Mouse (Mus musculus): ENCODE data around the gene Usp54. TPM values are rescaled to one million over a fixed set of nuclear protein-coding genes. Genes with fewer than 3 reads are reported as not detected.
A peak's percentile ranks its signal among the peaks of the same experiment; 100 is the strongest.

Gene Usp54
- polyA plus RNA-seq, 1 experiment from 2014 or later, result 14.5 TPM

- no peak for DNase-seq
- Histone ChIP-seq H3K9me3 (ENCODE audit: control insufficient read depth, low read length) (no peaks in the 10 kb centered on the region), H3K9ac (replicated peaks; ENCODE audit: low read length) (no peak overlapping the region), H3K4me1 (ENCODE audit: control insufficient read depth, insufficient read depth, low read length) (no peaks in the 10 kb centered on the region), H3K27me3 (ENCODE audit: control insufficient read depth, insufficient read depth, low read length) (no peaks in the 10 kb centered on the region), H3K4me2 (ENCODE audit: low read length) (no peak overlapping the region), H3K4me3 (replicated peaks; ENCODE audit: low read depth, low read length) (no peak overlapping the region), H3K36me3 (ENCODE audit: control insufficient read depth, insufficient read depth, low read length) (no peaks in the 10 kb centered on the region), H3K27ac (replicated peaks; ENCODE audit: low read depth, low read length) (no peak overlapping the region)
- ATAC-seq (ENCODE audit: low FRiP score, low TSS enrichment), result no peak
- WGBS, result 97% methylated on average over 1 of the region's 1 CpGs
Measured at GRCm38 (mm10) chr14:20612820-20613219, 28.0 kb downstream of the Usp54 start.

GRCm38 (mm10) chr14:20610146-20610545 is 30.7 kb downstream of the Usp54 start:
- 0 out of 2 replicates have a peak, but pooled peaks cover 3% of the 10 kb centered on the region for H3K36me3 ChIP-seq (ENCODE audit: control insufficient read depth, insufficient read depth, low read length)
- no peak overlapping the region for H3K4me2 ChIP-seq (ENCODE audit: low read length)
- H3K27ac ChIP-seq (replicated peaks; ENCODE audit: low read depth, low read length), result no peak overlapping the region
- no peaks in the 10 kb centered on the region for H3K4me1 ChIP-seq (ENCODE audit: control insufficient read depth, insufficient read depth, low read length)
- no peak overlapping the region for H3K9ac ChIP-seq (replicated peaks; ENCODE audit: low read length)
- DNase-seq (no peak), ATAC-seq (ENCODE audit: low FRiP score, low TSS enrichment) (no peak)
- no peaks in the 10 kb centered on the region for H3K9me3 ChIP-seq (ENCODE audit: control insufficient read depth, low read length)
- H3K27me3 ChIP-seq (ENCODE audit: control insufficient read depth, insufficient read depth, low read length), result no peaks in the 10 kb centered on the region
- 86% methylated on average over 4 of the region's 4 CpGs for WGBS
- no peak overlapping the region for H3K4me3 ChIP-seq (replicated peaks; ENCODE audit: low read depth, low read length)

- no peaks in the 10 kb centered on the region for H3K9me3 ChIP-seq (ENCODE audit: control insufficient read depth, low read length)
- ATAC-seq (ENCODE audit: low FRiP score, low TSS enrichment) (no peak), DNase-seq (no peak)
- no peaks in the 10 kb centered on the region for H3K27me3 ChIP-seq (ENCODE audit: control insufficient read depth, insufficient read depth, low read length)
- 95% methylated on average over 3 of the region's 3 CpGs for WGBS
- 0 out of 2 replicates have a peak, but pooled peaks cover 3% of the 10 kb centered on the region for H3K36me3 ChIP-seq (ENCODE audit: control insufficient read depth, insufficient read depth, low read length)
- H3K4me2 ChIP-seq (ENCODE audit: low read length), result no peak overlapping the region
- no peak overlapping the region for H3K4me3 ChIP-seq (replicated peaks; ENCODE audit: low read depth, low read length)
- H3K4me1 ChIP-seq (ENCODE audit: control insufficient read depth, insufficient read depth, low read length), result no peaks in the 10 kb centered on the region
- H3K9ac ChIP-seq (replicated peaks; ENCODE audit: low read length), result no peak overlapping the region
- no peak overlapping the region for H3K27ac ChIP-seq (replicated peaks; ENCODE audit: low read depth, low read length)
Measured at GRCm38 (mm10) chr14:20609519-20609918, 31.3 kb downstream of the Usp54 start.

GRCm38 (mm10) chr14:20607396-20608126 is 33.3 kb downstream of the Usp54 start:
- Histone ChIP-seq H3K4me2 (ENCODE audit: low read length) (no peak overlapping the region), H3K27me3 (ENCODE audit: control insufficient read depth, insufficient read depth, low read length) (no peaks in the 10 kb centered on the region), H3K9me3 (ENCODE audit: control insufficient read depth, low read length) (no peaks in the 10 kb centered on the region), H3K4me3 (replicated peaks; ENCODE audit: low read depth, low read length) (no peak overlapping the region), H3K4me1 (ENCODE audit: control insufficient read depth, insufficient read depth, low read length) (no peaks in the 10 kb centered on the region), H3K9ac (replicated peaks; ENCODE audit: low read length) (no peak overlapping the region), H3K36me3 (ENCODE audit: control insufficient read depth, insufficient read depth, low read length) (0 out of 2 replicates have a peak, but pooled peaks cover 6% of the 10 kb centered on the region), H3K27ac (replicated peaks; ENCODE audit: low read depth, low read length) (no peak overlapping the region)
- DNase-seq, result no peak
- WGBS, result 93% methylated on average over 9 of the region's 9 CpGs
- ATAC-seq (ENCODE audit: low FRiP score, low TSS enrichment), result no peak

GRCm38 (mm10) chr14:20601287-20601686 is 39.6 kb downstream of the Usp54 start:
- Histone ChIP-seq H3K27ac (replicated peaks; ENCODE audit: low read depth, low read length) (no peak overlapping the region), H3K36me3 (ENCODE audit: control insufficient read depth, insufficient read depth, low read length) (0 out of 2 replicates have a peak, but pooled peaks cover 3% of the 10 kb centered on the region), H3K4me2 (ENCODE audit: low read length) (no peak overlapping the region), H3K9me3 (ENCODE audit: control insufficient read depth, low read length) (no peaks in the 10 kb centered on the region), H3K9ac (replicated peaks; ENCODE audit: low read length) (no peak overlapping the region), H3K4me3 (replicated peaks; ENCODE audit: low read depth, low read length) (no peak overlapping the region), H3K27me3 (ENCODE audit: control insufficient read depth, insufficient read depth, low read length) (no peaks in the 10 kb centered on the region), H3K4me1 (ENCODE audit: control insufficient read depth, insufficient read depth, low read length) (no peaks in the 10 kb centered on the region)
- DNase-seq, result no peak
- WGBS, result 98% methylated on average over 1 of the region's 1 CpGs
- ATAC-seq (ENCODE audit: low FRiP score, low TSS enrichment), result no peak

GRCm38 (mm10) chr14:20600203-20600602 is 40.7 kb downstream of the Usp54 start:
- Histone ChIP-seq H3K4me1 (ENCODE audit: control insufficient read depth, insufficient read depth, low read length) (no peaks in the 10 kb centered on the region), H3K4me3 (replicated peaks; ENCODE audit: low read depth, low read length) (no peak overlapping the region), H3K9me3 (ENCODE audit: control insufficient read depth, low read length) (no peaks in the 10 kb centered on the region), H3K36me3 (ENCODE audit: control insufficient read depth, insufficient read depth, low read length) (0 out of 2 replicates have a peak, but pooled peaks cover 3% of the 10 kb centered on the region), H3K9ac (replicated peaks; ENCODE audit: low read length) (no peak overlapping the region), H3K27ac (replicated peaks; ENCODE audit: low read depth, low read length) (no peak overlapping the region), H3K27me3 (ENCODE audit: control insufficient read depth, insufficient read depth, low read length) (no peaks in the 10 kb centered on the region), H3K4me2 (ENCODE audit: low read length) (no peak overlapping the region)
- no peak for ATAC-seq (ENCODE audit: low FRiP score, low TSS enrichment)
- WGBS, result 81% methylated on average over 2 of the region's 2 CpGs
- DNase-seq, result no peak

GRCm38 (mm10) chr14:20599542-20599941 is 41.3 kb downstream of the Usp54 start:
- Histone ChIP-seq H3K36me3 (ENCODE audit: control insufficient read depth, insufficient read depth, low read length) (0 out of 2 replicates have a peak, but pooled peaks cover 3% of the 10 kb centered on the region), H3K27ac (replicated peaks; ENCODE audit: low read depth, low read length) (no peak overlapping the region), H3K4me3 (replicated peaks; ENCODE audit: low read depth, low read length) (no peak overlapping the region), H3K9ac (replicated peaks; ENCODE audit: low read length) (no peak overlapping the region), H3K27me3 (ENCODE audit: control insufficient read depth, insufficient read depth, low read length) (no peaks in the 10 kb centered on the region), H3K4me1 (ENCODE audit: control insufficient read depth, insufficient read depth, low read length) (no peaks in the 10 kb centered on the region), H3K9me3 (ENCODE audit: control insufficient read depth, low read length) (no peaks in the 10 kb centered on the region), H3K4me2 (ENCODE audit: low read length) (no peak overlapping the region)
- 88% methylated on average over 2 of the region's 2 CpGs for WGBS
- no peak for DNase-seq
- ATAC-seq (ENCODE audit: low FRiP score, low TSS enrichment), result no peak

- DNase-seq, result peak; percentile 17
- 28% methylated on average over 3 of the region's 3 CpGs for WGBS
Measured at GRCm38 (mm10) chr14:20595781-20596180, 45.1 kb downstream of the Usp54 start.

GRCm38 (mm10) chr14:20587458-20587857 is 53.4 kb downstream of the Usp54 start:
- Histone ChIP-seq H3K9ac (replicated peaks; ENCODE audit: low read length) (no peak overlapping the region), H3K36me3 (ENCODE audit: control insufficient read depth, insufficient read depth, low read length) (peaks cover 34% of the 10 kb centered on the region), H3K4me2 (ENCODE audit: low read length) (no peak overlapping the region), H3K4me1 (ENCODE audit: control insufficient read depth, insufficient read depth, low read length) (no peaks in the 10 kb centered on the region), H3K27me3 (ENCODE audit: control insufficient read depth, insufficient read depth, low read length) (no peaks in the 10 kb centered on the region), H3K27ac (replicated peaks; ENCODE audit: low read depth, low read length) (no peak overlapping the region), H3K4me3 (replicated peaks; ENCODE audit: low read depth, low read length) (no peak overlapping the region), H3K9me3 (ENCODE audit: control insufficient read depth, low read length) (no peaks in the 10 kb centered on the region)
- 90% methylated on average over 5 of the region's 5 CpGs for WGBS
- no peak for ATAC-seq (ENCODE audit: low FRiP score, low TSS enrichment)
- DNase-seq, result no peak

More at GRCm38 (mm10) chr14:20595781-20596180, 45.1 kb downstream of the Usp54 start:
- Histone ChIP-seq H3K4me1 (ENCODE audit: control insufficient read depth, insufficient read depth, low read length) (no peaks in the 10 kb centered on the region), H3K27me3 (ENCODE audit: control insufficient read depth, insufficient read depth, low read length) (no peaks in the 10 kb centered on the region), H3K9me3 (ENCODE audit: control insufficient read depth, low read length) (no peaks in the 10 kb centered on the region), H3K36me3 (ENCODE audit: control insufficient read depth, insufficient read depth, low read length) (no peaks in the 10 kb centered on the region), H3K9ac (replicated peaks; ENCODE audit: low read length) (no peak overlapping the region), H3K27ac (replicated peaks; ENCODE audit: low read depth, low read length) (no peak overlapping the region; the same call in 1 of the 2 replicates), H3K4me3 (replicated peaks; ENCODE audit: low read depth, low read length) (no peak overlapping the region), H3K4me2 (ENCODE audit: low read length) (no peak overlapping the region)
- no peak for ATAC-seq (ENCODE audit: low FRiP score, low TSS enrichment)
